Mouse (Mus musculus) embryonic fibroblast, embryonic 13.5 days (primary cell): ENCODE measurements around the gene Mgmt.

Source experiments
- CTCF ChIP-seq: IDR thresholded peaks from 2 replicates; pipeline ENCODE4 v1.5.1; 2011; ENCODE audit warnings: mild to moderate bottlenecking, control low read depth, low read length, moderate library complexity, borderline replicate concordance; ENCODE audit not compliant: insufficient read depth
- POLR2A ChIP-seq: IDR thresholded peaks from 2 replicates; pipeline ENCODE4 v1.6.1; 2011; ENCODE audit warnings: low read depth, mild to moderate bottlenecking, control low read depth, low read length, moderate library complexity

DNA sequence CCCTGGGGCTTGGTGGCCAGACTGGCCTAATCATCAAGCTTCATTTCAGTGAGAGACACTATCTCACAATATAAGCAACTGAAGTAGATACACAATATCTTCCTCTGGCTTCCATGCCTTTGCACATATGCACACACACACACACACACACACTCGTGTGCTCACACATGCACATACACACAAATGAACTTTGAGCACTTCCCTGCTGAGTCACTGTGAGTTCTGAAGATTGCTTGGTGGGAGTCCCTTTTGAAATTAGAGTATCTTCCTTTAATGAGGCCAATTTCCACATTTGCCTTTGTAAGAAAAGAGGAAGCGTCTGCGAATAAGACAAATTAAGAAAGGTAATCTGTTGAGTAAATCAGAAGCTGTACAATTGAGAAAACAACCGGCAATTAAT is 136.4 kb downstream of the Mgmt start:
- TF ChIP-seq CTCF (no peak), POLR2A (no peak)
